Mouse (Mus musculus): ENCODE data around the gene Gbp2. TPM values are rescaled to one million over a fixed set of nuclear protein-coding genes. Genes with fewer than 3 reads are reported as not detected.

Gene Gbp2
- polyA plus RNA-seq (2014; fragmentation: Nextera tagmentation; extraction: Ambion mirVana), result 0.16 and 2.5 TPM in 2 replicates

DNA sequence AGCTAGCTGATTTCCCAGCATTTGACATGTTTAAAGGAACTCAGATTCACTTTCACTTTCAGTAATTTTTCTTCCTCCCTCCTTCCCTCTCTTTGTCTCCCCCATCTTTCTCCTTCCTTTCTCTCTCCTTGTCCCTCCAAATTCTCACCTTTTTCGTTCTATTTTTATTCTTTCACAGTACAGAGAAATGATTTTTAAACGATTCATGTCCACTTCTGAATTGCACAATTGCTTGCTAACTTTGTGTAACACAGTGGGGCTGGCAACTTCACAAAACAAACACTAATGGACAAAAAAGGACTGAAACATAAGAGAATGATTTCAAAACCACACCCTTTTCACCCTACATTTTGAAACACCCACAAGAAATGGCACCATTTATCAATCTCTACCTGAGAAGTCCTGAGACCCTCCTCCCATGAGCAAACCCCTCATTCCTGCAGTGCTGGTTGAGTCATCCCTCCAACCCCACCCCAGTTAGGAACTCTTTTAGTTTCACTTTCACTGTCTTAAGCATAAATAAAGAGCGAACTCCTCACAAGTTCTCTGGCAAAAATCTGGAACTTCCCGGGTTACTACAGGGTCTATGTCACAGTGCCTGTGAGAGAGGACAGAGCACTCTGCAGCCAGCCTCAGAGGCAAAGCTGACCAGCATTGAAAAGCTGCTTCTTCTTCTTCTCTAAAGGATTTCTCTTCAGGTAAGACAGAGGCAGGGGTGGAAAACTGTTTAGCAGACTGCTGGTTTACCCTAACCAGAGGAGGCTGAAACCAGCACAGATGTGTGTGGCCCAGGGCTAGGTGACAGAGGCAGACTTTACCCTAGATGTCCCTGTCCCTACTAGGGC lies at the start of gene Gbp2:
Gbp2 (plus strand) TSS at position 492 of the 845 bp plus-strand sequence.
- Histone ChIP-seq H3K4me2 (ENCODE audit: low read length) (no peak within 1 kb of the TSS), H3K27ac (replicated peaks; ENCODE audit: low read depth, low read length) (no peak within 1 kb of the TSS), H3K4me1 (ENCODE audit: control insufficient read depth, insufficient read depth, low read length) (no peaks in the 10 kb centered on the region), H3K9me3 (ENCODE audit: control insufficient read depth, low read length) (no peaks in the 10 kb centered on the region), H3K9ac (replicated peaks; ENCODE audit: low read length) (no peak within 1 kb of the TSS), H3K27me3 (ENCODE audit: control insufficient read depth, insufficient read depth, low read length) (no peaks in the 10 kb centered on the region), H3K36me3 (ENCODE audit: control insufficient read depth, insufficient read depth, low read length) (no peaks in the 10 kb centered on the region), H3K4me3 (replicated peaks; ENCODE audit: low read depth, low read length) (no peak within 1 kb of the TSS)
- WGBS, result 80% methylated on average over 4 of the region's 4 CpGs
- no peak for ATAC-seq (ENCODE audit: low FRiP score, low TSS enrichment)
- no peak for DNase-seq

DNA sequence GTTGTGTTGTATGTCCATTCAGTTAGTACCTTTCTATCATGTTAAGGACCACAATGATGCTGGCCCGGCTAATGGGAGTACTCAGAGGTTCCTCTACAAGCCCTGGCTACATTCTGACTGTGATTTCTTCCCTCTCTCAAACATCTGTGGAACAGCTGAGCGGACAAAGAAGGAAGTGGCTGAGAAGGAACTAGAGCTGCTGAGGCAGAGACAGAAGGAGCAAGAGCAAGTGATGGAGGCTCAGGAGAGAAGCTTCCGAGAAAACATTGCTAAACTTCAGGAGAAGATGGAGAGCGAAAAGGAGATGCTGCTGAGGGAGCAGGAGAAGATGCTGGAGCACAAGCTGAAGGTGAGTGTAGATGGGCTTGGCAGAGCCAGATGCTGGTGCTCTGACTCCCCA lies 49.7 kb upstream of the Gbp2 start:
- ATAC-seq (ENCODE audit: low FRiP score, low TSS enrichment), result no peak
- no peak overlapping the region for H3K9ac ChIP-seq (replicated peaks; ENCODE audit: low read length)
- WGBS, result 97% methylated on average over 4 of the region's 4 CpGs

DNA sequence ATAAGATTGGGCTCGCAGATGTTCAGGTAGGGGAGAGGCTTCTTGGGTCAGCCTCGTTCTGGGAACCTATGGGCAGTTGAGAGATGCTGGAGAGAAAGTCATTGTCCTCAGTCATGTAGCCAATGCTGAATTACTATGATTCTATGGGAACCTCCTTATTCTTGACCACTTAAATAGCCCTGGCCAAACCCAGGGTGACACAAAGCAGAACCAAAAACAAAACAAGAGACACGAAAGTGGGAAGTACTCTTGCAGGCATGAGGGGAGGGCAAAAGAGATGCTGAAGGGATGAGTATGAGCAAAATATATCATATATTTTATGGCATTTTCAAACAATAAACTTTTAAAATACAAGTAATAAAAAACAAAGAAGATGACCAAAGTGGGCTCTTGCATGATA lies 43.3 kb upstream of the Gbp2 start:
- Histone ChIP-seq H3K4me1 (ENCODE audit: control insufficient read depth, insufficient read depth, low read length) (no peaks in the 10 kb centered on the region), H3K27me3 (ENCODE audit: control insufficient read depth, insufficient read depth, low read length) (no peaks in the 10 kb centered on the region), H3K4me2 (ENCODE audit: low read length) (no peak overlapping the region), H3K4me3 (replicated peaks; ENCODE audit: low read depth, low read length) (no peak overlapping the region), H3K27ac (replicated peaks; ENCODE audit: low read depth, low read length) (no peak overlapping the region), H3K36me3 (ENCODE audit: control insufficient read depth, insufficient read depth, low read length) (no peaks in the 10 kb centered on the region), H3K9me3 (ENCODE audit: control insufficient read depth, low read length) (no peaks in the 10 kb centered on the region), H3K9ac (replicated peaks; ENCODE audit: low read length) (no peak overlapping the region)
- WGBS, result 86% methylated on average over 3 of the region's 3 CpGs
- DNase-seq (no peak), ATAC-seq (ENCODE audit: low FRiP score, low TSS enrichment) (no peak)

More for the DNA sequence above, 49.7 kb upstream of the Gbp2 start:
- H3K27ac ChIP-seq (replicated peaks; ENCODE audit: low read depth, low read length), result no peak overlapping the region
- H3K36me3 ChIP-seq (ENCODE audit: control insufficient read depth, insufficient read depth, low read length), result no peaks in the 10 kb centered on the region
- DNase-seq, result no peak
- no peaks in the 10 kb centered on the region for H3K4me1 ChIP-seq (ENCODE audit: control insufficient read depth, insufficient read depth, low read length)
- H3K27me3 ChIP-seq (ENCODE audit: control insufficient read depth, insufficient read depth, low read length), result no peaks in the 10 kb centered on the region
- H3K4me3 ChIP-seq (replicated peaks; ENCODE audit: low read depth, low read length), result no peak overlapping the region
- H3K4me2 ChIP-seq (ENCODE audit: low read length), result no peak overlapping the region
- no peaks in the 10 kb centered on the region for H3K9me3 ChIP-seq (ENCODE audit: control insufficient read depth, low read length)

DNA sequence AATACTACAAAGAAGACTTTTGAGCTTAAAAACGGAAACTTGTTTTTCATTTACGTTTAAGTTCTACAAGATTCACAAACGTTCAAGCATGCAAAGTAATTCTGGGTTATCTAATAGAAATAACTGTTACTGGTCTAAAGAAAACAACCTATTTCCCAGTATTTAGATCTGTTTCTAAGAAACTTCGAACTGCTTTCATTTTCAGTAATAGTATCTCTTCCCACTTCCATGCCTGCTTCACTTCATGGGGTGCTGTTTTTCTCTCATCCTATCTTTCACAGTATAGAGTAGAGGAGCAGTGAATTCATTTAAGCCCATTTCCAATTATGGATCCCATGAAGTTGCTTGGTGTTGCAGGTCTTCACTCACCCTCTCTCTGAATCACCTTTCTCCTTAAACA lies 42.1 kb upstream of the Gbp2 start:
- Histone ChIP-seq H3K36me3 (ENCODE audit: control insufficient read depth, insufficient read depth, low read length) (no peaks in the 10 kb centered on the region), H3K4me1 (ENCODE audit: control insufficient read depth, insufficient read depth, low read length) (no peaks in the 10 kb centered on the region), H3K9me3 (ENCODE audit: control insufficient read depth, low read length) (no peaks in the 10 kb centered on the region), H3K4me3 (replicated peaks; ENCODE audit: low read depth, low read length) (no peak overlapping the region), H3K4me2 (ENCODE audit: low read length) (no peak overlapping the region), H3K27ac (replicated peaks; ENCODE audit: low read depth, low read length) (no peak overlapping the region), H3K27me3 (ENCODE audit: control insufficient read depth, insufficient read depth, low read length) (no peaks in the 10 kb centered on the region), H3K9ac (replicated peaks; ENCODE audit: low read length) (no peak overlapping the region)
- no peak for ATAC-seq (ENCODE audit: low FRiP score, low TSS enrichment)
- WGBS, result 91% methylated on average over 4 of the region's 4 CpGs
- no peak for DNase-seq

DNA sequence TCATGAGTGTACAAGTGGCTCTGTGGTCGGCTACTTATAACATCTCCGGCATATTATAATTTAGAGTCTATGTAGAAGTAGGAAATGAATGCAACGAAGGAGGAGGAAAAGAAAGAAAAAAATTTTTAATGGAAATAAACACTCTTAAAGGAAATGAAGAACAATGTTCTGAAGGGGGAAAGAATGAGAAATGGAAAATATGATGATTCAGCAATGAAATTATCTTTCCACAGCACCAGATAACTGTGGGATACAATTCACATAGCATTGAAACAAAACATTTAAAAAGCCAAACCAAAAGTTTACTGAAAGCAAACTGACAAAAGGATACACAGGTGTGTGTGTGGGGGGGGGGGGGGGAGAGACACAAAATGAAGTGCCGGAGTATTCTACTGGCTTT lies 37.3 kb upstream of the Gbp2 start:
- WGBS, result 91% methylated on average over 4 of the region's 4 CpGs
- no peaks in the 10 kb centered on the region for H3K36me3 ChIP-seq (ENCODE audit: control insufficient read depth, insufficient read depth, low read length)
- no peaks in the 10 kb centered on the region for H3K27me3 ChIP-seq (ENCODE audit: control insufficient read depth, insufficient read depth, low read length)
- no peak overlapping the region for H3K9ac ChIP-seq (replicated peaks; ENCODE audit: low read length)
- H3K4me1 ChIP-seq (ENCODE audit: control insufficient read depth, insufficient read depth, low read length), result no peaks in the 10 kb centered on the region
- no peak overlapping the region for H3K4me2 ChIP-seq (ENCODE audit: low read length)
- H3K9me3 ChIP-seq (ENCODE audit: control insufficient read depth, low read length), result no peaks in the 10 kb centered on the region
- no peak overlapping the region for H3K4me3 ChIP-seq (replicated peaks; ENCODE audit: low read depth, low read length)
- ATAC-seq (ENCODE audit: low FRiP score, low TSS enrichment) (no peak), DNase-seq (no peak)
- no peak overlapping the region for H3K27ac ChIP-seq (replicated peaks; ENCODE audit: low read depth, low read length)

DNA sequence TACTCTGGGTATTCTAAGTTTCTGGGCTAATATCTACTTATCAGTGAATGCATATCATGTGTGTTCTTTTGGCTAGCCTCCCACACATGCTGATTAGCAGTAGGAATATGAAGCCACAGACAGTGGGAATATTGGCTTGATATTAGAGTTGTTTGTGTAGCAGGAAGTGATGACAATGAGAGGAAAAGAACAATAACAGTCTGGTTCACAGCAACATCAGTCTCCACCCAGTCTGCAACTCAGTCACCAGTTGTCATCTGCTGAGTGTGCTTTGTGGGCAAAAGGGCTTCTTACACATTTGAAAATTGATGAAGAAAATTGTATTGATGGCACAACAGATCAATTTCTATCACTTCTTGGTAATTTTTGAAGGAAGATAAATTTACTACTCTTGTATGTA lies 33.0 kb upstream of the Gbp2 start:
- Histone ChIP-seq H3K4me1 (ENCODE audit: control insufficient read depth, insufficient read depth, low read length) (no peaks in the 10 kb centered on the region), H3K27me3 (ENCODE audit: control insufficient read depth, insufficient read depth, low read length) (no peaks in the 10 kb centered on the region), H3K9me3 (ENCODE audit: control insufficient read depth, low read length) (no peaks in the 10 kb centered on the region), H3K36me3 (ENCODE audit: control insufficient read depth, insufficient read depth, low read length) (no peaks in the 10 kb centered on the region), H3K9ac (replicated peaks; ENCODE audit: low read length) (no peak overlapping the region), H3K4me3 (replicated peaks; ENCODE audit: low read depth, low read length) (no peak overlapping the region), H3K27ac (replicated peaks; ENCODE audit: low read depth, low read length) (no peak overlapping the region), H3K4me2 (ENCODE audit: low read length) (no peak overlapping the region)
- DNase-seq, result no peak
- ATAC-seq (ENCODE audit: low FRiP score, low TSS enrichment), result no peak

DNA sequence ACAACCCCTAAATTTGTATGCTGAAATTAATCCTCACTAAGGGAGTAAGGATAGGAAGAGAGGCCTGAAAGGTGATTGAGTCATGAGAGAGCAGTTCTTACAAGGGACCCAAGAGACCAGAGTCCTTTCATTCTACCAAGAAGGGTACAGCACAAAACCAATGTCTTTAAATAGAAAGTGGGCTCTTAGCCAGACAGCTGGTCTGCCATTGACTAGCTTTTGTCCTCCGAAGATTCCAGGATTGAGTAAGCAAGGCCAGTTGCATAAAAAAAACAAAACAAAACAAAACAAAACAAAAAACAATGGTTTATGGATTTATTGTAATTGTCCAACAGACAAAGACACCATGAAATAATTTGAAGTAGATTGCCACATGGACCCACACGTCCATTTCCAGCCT lies 31.5 kb upstream of the Gbp2 start:
- H3K4me2 ChIP-seq (ENCODE audit: low read length), result no peak overlapping the region
- no peak overlapping the region for H3K27ac ChIP-seq (replicated peaks; ENCODE audit: low read depth, low read length)
- no peaks in the 10 kb centered on the region for H3K4me1 ChIP-seq (ENCODE audit: control insufficient read depth, insufficient read depth, low read length)
- no peak overlapping the region for H3K9ac ChIP-seq (replicated peaks; ENCODE audit: low read length)
- ATAC-seq (ENCODE audit: low FRiP score, low TSS enrichment) (no peak), DNase-seq (no peak)
- 77% methylated on average over 2 of the region's 2 CpGs for WGBS
- H3K27me3 ChIP-seq (ENCODE audit: control insufficient read depth, insufficient read depth, low read length), result no peaks in the 10 kb centered on the region
- H3K36me3 ChIP-seq (ENCODE audit: control insufficient read depth, insufficient read depth, low read length), result no peaks in the 10 kb centered on the region
- H3K4me3 ChIP-seq (replicated peaks; ENCODE audit: low read depth, low read length), result no peak overlapping the region
- no peaks in the 10 kb centered on the region for H3K9me3 ChIP-seq (ENCODE audit: control insufficient read depth, low read length)

DNA sequence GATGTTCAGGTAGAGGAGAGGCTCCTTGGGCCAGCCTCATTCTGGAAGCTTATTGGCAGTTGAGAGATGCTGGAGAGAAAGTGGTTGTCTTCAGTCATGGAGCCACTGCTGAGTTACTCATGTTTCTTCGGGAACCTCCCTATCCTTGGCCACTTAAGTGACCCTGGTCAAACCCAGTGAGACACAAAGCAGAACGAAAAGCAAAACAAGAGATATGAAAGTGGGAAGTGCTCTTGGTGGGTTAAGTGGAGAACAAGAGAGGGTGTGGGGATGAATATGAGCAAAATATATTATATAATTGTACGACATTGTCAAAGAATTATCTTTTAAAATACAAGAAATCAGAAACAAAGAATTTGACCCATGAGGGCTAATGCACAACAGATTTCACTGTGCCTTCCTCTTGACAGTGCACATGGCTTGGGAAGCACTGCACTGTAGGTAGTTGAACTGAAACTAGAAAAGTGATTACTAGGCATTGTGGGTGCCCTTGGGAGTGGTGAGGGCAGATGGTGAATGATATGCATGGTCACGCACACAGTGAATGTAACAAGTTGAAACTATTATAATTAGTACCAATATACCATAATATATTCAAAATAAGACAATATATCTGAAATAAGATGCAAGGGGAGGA lies 29.9 kb upstream of the Gbp2 start:
- Histone ChIP-seq H3K27me3 (ENCODE audit: control insufficient read depth, insufficient read depth, low read length) (no peaks in the 10 kb centered on the region), H3K4me2 (ENCODE audit: low read length) (no peak overlapping the region), H3K9me3 (ENCODE audit: control insufficient read depth, low read length) (no peaks in the 10 kb centered on the region), H3K9ac (replicated peaks; ENCODE audit: low read length) (no peak overlapping the region), H3K4me3 (replicated peaks; ENCODE audit: low read depth, low read length) (no peak overlapping the region), H3K36me3 (ENCODE audit: control insufficient read depth, insufficient read depth, low read length) (no peaks in the 10 kb centered on the region), H3K4me1 (ENCODE audit: control insufficient read depth, insufficient read depth, low read length) (no peaks in the 10 kb centered on the region), H3K27ac (replicated peaks; ENCODE audit: low read depth, low read length) (no peak overlapping the region)
- DNase-seq (no peak), ATAC-seq (ENCODE audit: low FRiP score, low TSS enrichment) (no peak)
- 87% methylated on average over 4 of the region's 4 CpGs for WGBS

DNA sequence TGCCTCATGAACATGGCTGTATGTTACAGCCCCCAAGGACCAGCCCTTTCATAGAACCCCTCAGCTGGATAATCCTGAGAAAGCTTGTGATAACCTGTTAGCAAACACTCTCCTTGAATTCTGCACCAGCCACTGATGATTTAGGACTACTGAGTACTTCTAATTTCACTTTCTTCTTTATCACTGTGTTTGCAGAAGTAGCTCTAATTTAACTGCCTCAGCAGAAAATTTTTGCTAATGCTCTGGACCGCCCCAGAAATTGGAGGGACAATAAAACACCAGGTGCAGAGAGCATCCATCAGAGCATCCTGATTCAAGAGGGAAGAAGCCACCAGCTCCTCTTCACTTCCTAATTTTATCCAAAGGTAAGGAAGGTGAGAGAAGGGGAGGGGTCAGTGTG lies 25.9 kb upstream of the Gbp2 start, which contains the start of gene Gbp2b:
Gbp2b (plus strand) TSS at position 301 of the 400 bp plus-strand sequence.
- no peaks in the 10 kb centered on the region for H3K9me3 ChIP-seq (ENCODE audit: control insufficient read depth, low read length)
- ATAC-seq (ENCODE audit: low FRiP score, low TSS enrichment) (no peak), DNase-seq (no peak)
- no peaks in the 10 kb centered on the region for H3K27me3 ChIP-seq (ENCODE audit: control insufficient read depth, insufficient read depth, low read length)
- no peak within 1 kb of the TSS for H3K4me2 ChIP-seq (ENCODE audit: low read length)
- H3K4me3 ChIP-seq (replicated peaks; ENCODE audit: low read depth, low read length), result no peak within 1 kb of the TSS
- no peaks in the 10 kb centered on the region for H3K4me1 ChIP-seq (ENCODE audit: control insufficient read depth, insufficient read depth, low read length)
- no peaks in the 10 kb centered on the region for H3K36me3 ChIP-seq (ENCODE audit: control insufficient read depth, insufficient read depth, low read length)
- H3K9ac ChIP-seq (replicated peaks; ENCODE audit: low read length), result no peak within 1 kb of the TSS
- WGBS, result 81% methylated on average over 1 of the region's 1 CpGs
- H3K27ac ChIP-seq (replicated peaks; ENCODE audit: low read depth, low read length), result no peak within 1 kb of the TSS

Measured in midbrain, embryonic 14.5 days (tissue).